Mouse (Mus musculus) CH12.LX (cell line): ENCODE results near the gene Cntn4. TPM values are rescaled to one million over a fixed set of nuclear protein-coding genes. Genes with fewer than 3 reads are reported as not detected.

ENCODE experiments used
- DNase-seq: peaks from one replicate; pipeline ENCODE4 v3.0.0-alpha.2; 2013; ENCODE audit errors: extremely low read depth
- H3K27ac ChIP-seq: 2 replicates; pipeline ENCODE4 v1.5.1; 2012; ENCODE audit warnings: low read depth, mild to moderate bottlenecking, control low read depth, moderate library complexity; ENCODE audit not compliant: insufficient read depth
- H3K27me3 ChIP-seq: replicated peaks from 2 replicates; pipeline ENCODE3; 2012; ENCODE audit warnings: inconsistent platforms
- H3K36me3 ChIP-seq, 2 experiments: replicated peaks in 1 of 2; 2 replicates each; pipeline versions ENCODE3 to v1.6.1; 2012; ENCODE audit warnings: inconsistent platforms in 1 of 2, low read length in 1 of 2, mild to moderate bottlenecking in 1 of 2, mixed read lengths in 1 of 2, moderate library complexity in 1 of 2; ENCODE audit not compliant: control insufficient read depth in 1 of 2, insufficient read depth in 1 of 2
- H3K4me1 ChIP-seq, 2 experiments: 2 replicates each; pipeline ENCODE4 v1.6.1; 2012; ENCODE audit warnings: inconsistent platforms in 1 of 2, moderate library complexity in 1 of 2; ENCODE audit not compliant: insufficient read depth in 2 of 2, control insufficient read depth in 1 of 2
- H3K4me2 ChIP-seq: 2 replicates; pipeline ENCODE4 v1.6.1; 2012; ENCODE audit warnings: low read depth, mild to moderate bottlenecking, control low read depth; ENCODE audit not compliant: poor library complexity, insufficient read depth, severe bottlenecking
- H3K4me3 ChIP-seq, 3 experiments: fragments of 150-350 bp in 1 of 3; sonication (generic) in 1 of 3; replicated peaks in 1 of 3; 2 replicates each; pipeline versions ENCODE3 to v1.5.1; 2011 to 2012; ENCODE audit warnings: low read depth in 2 of 3, low read length in 2 of 3, mild to moderate bottlenecking in 2 of 3, moderate library complexity in 2 of 3, control low read depth in 1 of 3, improper control_type of control experiment in 1 of 3, inconsistent platforms in 1 of 3, mixed read lengths in 1 of 3; ENCODE audit not compliant: poor library complexity in 1 of 3
- H3K79me2 ChIP-seq: replicated peaks from 2 replicates; pipeline ENCODE4 v1.6.1; 2012; ENCODE audit warnings: mild to moderate bottlenecking, moderate library complexity; ENCODE audit not compliant: control insufficient read depth, poor library complexity, insufficient read depth, severe bottlenecking; ENCODE audit errors: extremely low read depth
- H3K9ac ChIP-seq: 2 replicates; pipeline ENCODE4 v1.6.1; 2012; ENCODE audit warnings: low read depth, mild to moderate bottlenecking, control low read depth, moderate library complexity; ENCODE audit not compliant: insufficient read depth
- H3K9me3 ChIP-seq: replicated peaks from 2 replicates; pipeline ENCODE3; 2012; ENCODE audit warnings: low read length, inconsistent platforms, mixed read lengths
- BHLHE40 ChIP-seq: IDR thresholded peaks from 2 replicates; pipeline ENCODE4 v1.6.1; 2011; ENCODE audit warnings: mild to moderate bottlenecking, low read depth, low read length, improper control_type of control experiment
- CHD1 ChIP-seq: IDR thresholded peaks from 2 replicates; pipeline ENCODE4 v1.6.1; 2012; ENCODE audit warnings: low read depth, low read length, improper control_type of control experiment, inconsistent platforms
- CHD2 ChIP-seq: IDR thresholded peaks from 2 replicates; pipeline ENCODE4 v1.6.1; 2011; ENCODE audit warnings: low read length, improper control_type of control experiment
- E2F4 ChIP-seq: IDR thresholded peaks from 2 replicates; pipeline ENCODE4 v1.6.1; 2011; ENCODE audit warnings: low read depth, low read length, improper control_type of control experiment; ENCODE audit not compliant: insufficient replicate concordance
- EP300 ChIP-seq: IDR thresholded peaks from 2 replicates; pipeline ENCODE4 v1.6.1; 2011; ENCODE audit warnings: low read length, improper control_type of control experiment
- ETS1 ChIP-seq: conservative IDR thresholded peaks from 2 replicates; pipeline ENCODE4 v1.6.1; 2012; ENCODE audit warnings: low read depth, mild to moderate bottlenecking, inconsistent platforms, low read length, improper control_type of control experiment, moderate library complexity
- GABPA ChIP-seq: IDR thresholded peaks from 2 replicates; pipeline ENCODE4 v1.6.1; 2012; ENCODE audit warnings: low read depth, low read length, improper control_type of control experiment, inconsistent platforms; ENCODE audit not compliant: insufficient replicate concordance
- HCFC1 ChIP-seq: IDR thresholded peaks from 2 replicates; pipeline ENCODE4 v1.6.1; 2012; ENCODE audit warnings: low read depth, mild to moderate bottlenecking, inconsistent platforms, low read length, improper control_type of control experiment
- KAT2A ChIP-seq: IDR thresholded peaks from 2 replicates; pipeline ENCODE4 v1.6.1; 2012; ENCODE audit warnings: low read length, improper control_type of control experiment, inconsistent platforms; ENCODE audit not compliant: insufficient replicate concordance
- MAFK ChIP-seq: IDR thresholded peaks from 2 replicates; pipeline ENCODE4 v1.6.1; 2011; ENCODE audit warnings: low read length, improper control_type of control experiment; ENCODE audit not compliant: insufficient replicate concordance
- MAX ChIP-seq: IDR thresholded peaks from 2 replicates; pipeline ENCODE4 v1.6.1; 2011; ENCODE audit warnings: low read length, improper control_type of control experiment
- NELFE ChIP-seq: IDR thresholded peaks from 2 replicates; pipeline ENCODE4 v1.6.1; 2011; ENCODE audit warnings: low read depth, low read length, improper control_type of control experiment
- NRF1 ChIP-seq: IDR thresholded peaks from 2 replicates; pipeline ENCODE4 v1.6.1; 2014; ENCODE audit warnings: low read depth, mild to moderate bottlenecking, inconsistent platforms, low read length, improper control_type of control experiment, moderate library complexity
- POLR2A ChIP-seq: IDR thresholded peaks from 2 replicates; pipeline ENCODE4 v1.6.1; 2011; ENCODE audit warnings: low read depth, mild to moderate bottlenecking, improper control_type of control experiment, low read length
- SIN3A ChIP-seq: IDR thresholded peaks from 2 replicates; pipeline ENCODE4 v1.6.1; 2012; ENCODE audit warnings: low read length, improper control_type of control experiment, inconsistent platforms
- SMC3 ChIP-seq: IDR thresholded peaks from 2 replicates; pipeline ENCODE4 v1.6.1; 2011; ENCODE audit warnings: low read depth, low read length, improper control_type of control experiment
- TCF12 ChIP-seq: IDR thresholded peaks from 2 replicates; pipeline ENCODE4 v1.6.1; 2014; ENCODE audit warnings: low read depth, mild to moderate bottlenecking, inconsistent platforms, low read length, improper control_type of control experiment
- USF2 ChIP-seq: conservative IDR thresholded peaks from 2 replicates; pipeline ENCODE4 v1.6.1; 2011; ENCODE audit warnings: low read depth, low read length, improper control_type of control experiment
- ZC3H11A ChIP-seq: IDR thresholded peaks from 2 replicates; pipeline ENCODE4 v1.6.1; 2012; ENCODE audit warnings: low read depth, mild to moderate bottlenecking, inconsistent platforms, low read length, improper control_type of control experiment
- ZKSCAN1 ChIP-seq: IDR thresholded peaks from 2 replicates; pipeline ENCODE4 v1.6.1; 2012; ENCODE audit warnings: low read depth, inconsistent platforms, low read length, improper control_type of control experiment, borderline replicate concordance
- ZNF384 ChIP-seq: IDR thresholded peaks from 2 replicates; pipeline ENCODE4 v1.6.1; 2012; ENCODE audit warnings: low read depth, low read length, improper control_type of control experiment, inconsistent platforms
- dilution Hi-C: fragments of 300-500 bp; cut with MboI; formaldehyde crosslinking; loops from 2 replicates; pipeline ENCODE4 v1.14.3; 2020; ENCODE audit warnings: low sequenced_read_pairs; ENCODE audit not compliant: extremely low pct_unique_long_range_greater_than_20kb, extremely low pct_ligation_motif_present
- in situ Hi-C: fragments of 300-500 bp; cut with MboI; formaldehyde crosslinking; loops from 3 replicates; pipeline ENCODE4 v1.14.3; 2019; ENCODE audit warnings: low sequenced_read_pairs, low pct_ligation_motif_present, low pct_unique_long_range_greater_than_20kb, mixed read lengths
- polyA plus RNA-seq: library from polyadenylated mRNA; unstranded; fragments of >175 nt; gene quantifications from 2 replicates; pipeline ENCODE4 v1.2.1, GENCODE M21; 2012; ENCODE audit warnings: low read depth; ENCODE audit not compliant: insufficient read length
- total RNA-seq, 2 experiments: library from RNA; depleted of rRNA; stranded (reverse); fragments of 300-350 nt in 1 of 2; fragments of >200 nt in 1 of 2; gene quantifications; 2 replicates each; pipeline ENCODE4 v1.2.3; 2012 to 2014

The Cntn4 gene
- total and polyA plus RNA-seq, 3 experiments: 0.14 TPM; not detected in 2

- Histone ChIP-seq H3K4me2 (no peak overlapping the region), H3K36me3 (no peaks in the 10 kb centered on the region), H3K27me3 (no peaks in the 10 kb centered on the region), H3K4me1 (no peaks in the 10 kb centered on the region), H3K9me3 (no peaks in the 10 kb centered on the region), H3K27ac (no peak overlapping the region), H3K9ac (no peak overlapping the region), H3K4me3 (no peak overlapping the region), H3K79me2 (no peaks in the 10 kb centered on the region; the same call in 1 of the 2 replicates)
- in situ Hi-C loops: no loop called here
- no peak for DNase-seq
- TF ChIP-seq NRF1 (no peak), SMC3 (no peak), ETS1 (no peak), E2F4 (no peak), CHD2 (no peak), TCF12 (no peak), NELFE (no peak), BHLHE40 (no peak), HCFC1 (no peak)
- dilution Hi-C loops: no loop called here
Observed at GRCm38 (mm10) chr6:106332466-106332865, 655.0 kb downstream of the Cntn4 start.

- DNase-seq: no peak
- H3K9ac ChIP-seq: no peak overlapping the region
- H3K27ac ChIP-seq: no peak overlapping the region
- dilution Hi-C loops (no loop called here), in situ Hi-C loops (no loop called here)
- no peaks in the 10 kb centered on the region for H3K27me3 ChIP-seq
- TF ChIP-seq E2F4 (no peak), ZC3H11A (no peak), CHD1 (no peak), KAT2A (no peak), SIN3A (no peak), ZNF384 (no peak), USF2 (no peak), ZKSCAN1 (no peak), GABPA (no peak), MAFK (no peak), POLR2A (no peak), EP300 (no peak), MAX (no peak), HCFC1 (no peak), SMC3 (no peak)
- H3K4me1 ChIP-seq: no peaks in the 10 kb centered on the region
- H3K4me3 ChIP-seq: no peak overlapping the region
- no peaks in the 10 kb centered on the region for H3K9me3 ChIP-seq
- H3K36me3 ChIP-seq: no peaks in the 10 kb centered on the region
- no peak overlapping the region for H3K4me2 ChIP-seq
- H3K79me2 ChIP-seq: no peaks in the 10 kb centered on the region; the same call in 1 of the 2 replicates
Observed at GRCm38 (mm10) chr6:106332933-106333332, 655.5 kb downstream of the Cntn4 start.
